Mouse (Mus musculus) urinary bladder, adult 18-20 months (tissue): ENCODE data around the gene Trim30a.
A peak's percentile ranks its signal among the peaks of the same experiment; 100 is the strongest.
"Not testable (repeated sequence)": the region's sequence is repeated elsewhere in the genome, so short reads cannot be mapped to it uniquely, and the experiment has no call there.

Experiments used
- DNase-seq, 2 experiments: peaks; one replicate each; pipeline ENCODE4 v3.0.0; 2022; ENCODE audit warnings: low spot score in 2 of 2, mixed read lengths in 2 of 2

Trim30a gene

DNA sequence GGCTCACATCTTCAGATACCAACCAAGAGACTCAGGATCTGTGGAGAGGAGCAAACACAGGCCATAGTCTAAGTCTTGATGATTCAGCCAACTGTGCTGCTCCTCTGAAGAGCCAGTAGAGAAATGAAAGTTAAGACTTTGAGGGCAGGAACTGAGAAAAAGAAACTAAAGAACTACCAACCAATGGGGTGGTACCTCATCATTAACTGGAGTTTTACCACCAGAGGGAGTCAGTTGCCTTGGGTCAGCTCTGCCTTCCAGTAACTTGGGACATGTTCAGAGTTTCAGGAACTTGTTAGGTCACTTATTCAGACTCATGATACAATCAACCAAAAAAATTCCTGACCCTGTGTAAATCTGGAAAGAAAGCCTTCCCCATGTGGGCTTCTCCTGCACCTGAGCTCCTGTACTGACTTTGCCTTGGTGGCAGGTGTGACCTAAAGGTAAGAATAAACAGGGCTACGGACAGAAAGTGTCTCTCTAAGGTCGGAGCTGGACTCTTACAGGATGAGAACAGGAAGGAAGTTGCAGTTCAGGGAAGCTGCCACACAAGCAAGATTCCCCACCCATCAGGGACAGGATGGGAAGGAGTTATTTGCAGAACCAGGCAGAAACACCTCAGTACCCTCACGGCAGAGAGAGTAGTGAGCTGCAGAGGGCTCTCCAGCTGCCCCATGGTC lies at the start of gene Trim30a:
Gene Trim30a (minus strand): TSS at position 129 of the 680 bp plus-strand sequence.
- DNase-seq, result peak in 1 of 2 experiments; percentile 10

DNA sequence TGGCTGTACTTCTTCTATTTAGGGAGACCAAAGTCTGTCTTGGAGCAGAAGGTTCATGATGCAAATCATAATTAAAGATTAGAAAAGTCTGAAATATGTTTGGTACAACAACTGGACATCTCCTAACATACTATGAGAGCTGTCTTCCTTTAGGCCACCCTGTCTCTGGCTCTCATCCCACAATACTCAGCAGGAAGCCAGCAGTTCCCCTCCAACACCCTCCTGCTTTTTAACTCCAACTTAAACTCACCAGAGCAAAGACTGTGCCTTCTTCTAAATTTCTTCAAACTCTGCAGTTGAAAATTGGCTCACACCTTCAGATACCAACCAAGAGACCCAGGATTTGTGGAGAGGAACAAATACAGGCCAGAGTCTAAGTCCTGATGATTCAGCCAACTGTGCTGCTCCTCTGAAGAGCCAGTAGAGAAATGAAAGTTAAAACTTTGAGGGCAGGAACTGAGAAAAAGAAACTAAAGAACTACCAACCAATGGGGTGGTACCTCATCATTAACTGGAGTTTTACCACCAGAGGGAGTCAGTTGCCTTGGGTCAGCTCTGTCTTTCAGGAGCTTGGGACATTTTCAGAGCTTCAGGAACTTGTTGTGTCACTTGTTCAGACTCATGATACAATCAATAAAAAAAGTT lies 42.5 kb upstream of the Trim30a start, which contains the start of gene Trim30d:
Gene Trim30d (minus strand): TSS at position 429 of the 645 bp plus-strand sequence.
- not testable (repeated sequence) for DNase-seq

DNA sequence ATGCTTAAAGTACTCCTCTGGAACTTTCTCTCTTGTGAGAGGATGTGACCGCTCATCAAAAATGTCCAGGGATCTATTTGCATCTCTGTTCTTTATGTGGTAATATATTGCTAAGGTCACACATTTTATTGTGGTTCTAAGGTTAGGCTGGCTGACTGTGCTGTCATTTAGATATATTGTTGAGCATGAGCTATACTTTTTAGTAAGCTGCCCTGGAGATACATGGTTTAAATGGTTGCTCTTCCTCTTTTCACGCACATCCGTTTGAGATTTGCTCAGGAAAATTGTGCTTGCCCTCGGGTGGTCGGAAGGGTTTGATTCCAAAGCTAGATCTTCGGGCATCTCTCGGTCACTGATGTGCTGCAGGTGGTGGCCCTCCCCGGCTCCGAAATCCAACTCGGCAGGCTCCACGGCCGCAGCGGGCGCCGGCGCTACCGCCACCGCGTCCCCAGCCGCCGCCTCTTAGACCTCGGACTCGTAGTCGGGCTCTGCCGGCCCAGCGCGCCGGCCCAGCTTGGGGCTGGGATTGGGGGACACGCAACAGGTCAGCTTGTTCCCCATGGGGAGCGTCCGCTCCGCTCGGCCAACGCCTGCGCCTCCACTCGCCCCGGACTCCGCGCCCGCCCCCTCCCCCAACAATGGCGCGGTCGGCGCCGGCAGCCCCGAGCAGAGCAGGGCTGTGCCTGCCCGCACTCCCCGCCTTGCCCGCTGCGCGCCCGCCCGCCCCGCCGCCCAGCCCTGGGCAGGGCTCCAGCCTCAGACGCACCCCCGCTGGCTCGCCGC lies 36.8 kb upstream of the Trim30a start:
- DNase-seq, result peak in 1 of 2 experiments; percentile 6

GRCm38 (mm10) chr7:104501186-104501585 lies 36.2 kb upstream of the Trim30a start:
- not testable (repeated sequence) for DNase-seq

GRCm38 (mm10) chr7:104499464-104499863 lies 34.5 kb upstream of the Trim30a start:
- not testable (repeated sequence) for DNase-seq

GRCm38 (mm10) chr7:104445961-104446645 lies 18.9 kb downstream of the Trim30a start:
- DNase-seq, result peak in 1 of 2 experiments; percentile 6

DNA sequence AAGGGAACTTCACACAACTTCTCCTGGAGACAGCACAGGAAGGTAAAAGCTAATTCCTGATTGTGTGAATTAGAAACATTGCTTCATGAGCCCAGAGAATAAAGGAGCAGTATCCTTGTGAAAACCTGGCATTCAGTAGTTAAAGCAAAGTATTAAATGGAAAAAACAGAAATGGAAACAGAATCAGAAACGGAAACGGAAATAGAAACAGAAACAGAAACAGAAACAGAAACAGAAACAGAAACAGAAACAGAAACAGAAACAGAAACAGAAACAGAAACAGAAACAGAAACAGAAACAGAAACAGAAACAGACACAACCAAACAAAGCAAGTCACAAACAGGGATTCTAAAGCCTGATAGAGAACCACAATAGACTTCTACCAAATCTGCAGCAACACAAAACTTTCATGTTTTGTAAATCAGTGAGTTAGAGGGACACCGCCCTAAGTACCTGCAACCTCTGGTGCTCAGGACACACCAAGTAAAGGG lies 60.5 kb downstream of the Trim30a start:
- no peak for DNase-seq

DNA sequence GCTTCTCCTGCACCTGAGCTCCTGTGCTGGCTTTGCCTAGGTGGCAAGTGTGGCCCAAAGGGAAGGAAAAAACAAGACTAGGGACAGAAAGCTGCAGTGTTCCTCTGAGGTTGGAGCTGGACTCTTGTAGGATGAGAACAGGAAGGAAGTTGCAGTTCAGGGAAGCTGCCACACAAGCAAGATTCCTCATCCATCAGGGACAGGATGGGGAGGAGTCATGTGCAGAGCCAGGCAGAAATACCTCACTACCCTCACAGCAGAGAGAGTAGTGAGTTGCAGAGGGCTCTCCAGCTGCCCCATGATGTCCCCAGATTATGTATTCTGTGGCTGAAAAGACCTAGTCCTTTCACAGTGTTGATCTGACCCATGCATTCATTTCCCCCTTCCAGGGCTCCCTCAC lies 63.9 kb downstream of the Trim30a start:
- DNase-seq, result no peak

DNA sequence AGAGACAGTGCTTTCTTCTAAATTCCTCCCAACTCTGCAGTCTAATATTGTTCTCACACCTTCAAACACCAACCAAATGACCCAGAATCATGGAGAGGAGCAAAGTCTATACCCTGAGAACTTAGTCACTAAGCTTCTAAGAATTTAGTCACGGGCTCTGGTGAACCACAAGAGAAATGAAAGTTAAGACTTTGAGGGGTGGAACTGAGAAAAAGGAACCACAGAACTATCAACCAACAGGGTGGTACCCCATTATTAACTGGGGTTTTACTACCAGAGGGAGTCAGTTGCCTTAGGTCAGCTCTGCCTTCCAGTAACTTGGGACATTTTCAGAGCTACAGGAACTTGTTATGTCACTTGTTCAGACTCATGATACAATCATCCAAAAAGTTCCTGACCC lies 64.3 kb downstream of the Trim30a start, which contains the start of gene Trim30c:
Gene Trim30c (minus strand): TSS at position 140 of the 400 bp plus-strand sequence.
- no peak for DNase-seq

GRCm38 (mm10) chr7:104398492-104398891 lies 66.5 kb downstream of the Trim30a start:
- no peak for DNase-seq

GRCm38 (mm10) chr7:104369736-104370414 lies 95.1 kb downstream of the Trim30a start, which contains the start of gene Trim30b:
Gene Trim30b, minus strand, starts transcription at chr7:104369884.
- DNase-seq, result peak in 1 of 2 experiments; percentile 3

GRCm38 (mm10) chr7:104366339-104366738 lies 98.7 kb downstream of the Trim30a start:
- DNase-seq, result no peak
